Comparison of ENCODE assay signal across 19 mouse cellular contexts in the genomic region with DNA sequence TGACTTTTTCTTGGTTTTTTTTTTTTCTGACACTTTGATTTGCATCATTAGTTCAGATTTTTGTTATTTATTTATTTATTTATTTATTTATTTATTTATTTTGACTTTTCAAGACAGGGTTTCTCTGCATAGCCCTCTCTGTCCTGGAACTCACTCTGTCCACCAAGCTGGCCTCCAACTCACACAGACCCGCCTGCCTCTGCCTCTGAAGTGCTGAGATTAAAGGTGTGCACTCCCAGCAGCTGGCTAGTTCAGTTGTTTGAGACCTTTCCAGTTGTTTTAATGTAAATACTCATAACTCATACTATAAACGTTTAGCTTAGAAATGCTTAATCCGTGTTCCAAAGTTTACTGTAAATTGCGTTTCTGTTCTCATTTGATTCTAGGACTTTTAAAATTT.
DNase-seq lines count a peak whose midpoint lies in the region; ATAC-seq lines count a peak whose summit lies in the region.
"Had no signal": no experiment of that assay in that cellular context is flagged by ENCODE, and none has a peak within 500 bp of the region (broad histone marks: within the 10 kb centered on the region; RNA-seq: fewer than 3 reads in every experiment).

No protein-coding gene starts in this region.

- 71% methylated on average over 4 of the region's 4 CpGs for WGBS in heart, embryonic 10.5 days
- WGBS in midbrain, embryonic 11.5 days: 89% methylated on average over 4 of the region's 4 CpGs
- WGBS in midbrain, embryonic 16.5 days: 84% methylated on average over 4 of the region's 4 CpGs

- H3K9me3 ChIP-seq in heart, embryonic 10.5 days: 0 out of 2 replicates have a peak, but pooled peaks cover under 1% of the 10 kb centered on the region
- no peaks in the 10 kb centered on the region for H3K9me3 ChIP-seq in midbrain, embryonic 11.5 days (ENCODE audit: control insufficient read depth, low read length)
- H3K9me3 ChIP-seq in midbrain, embryonic 16.5 days (replicated peaks; ENCODE audit: control insufficient read depth, low read length, poor library complexity, severe bottlenecking): 0 out of 2 replicates have a peak, but pooled peaks cover 1% of the 10 kb centered on the region

- H3K4me3 ChIP-seq in heart, embryonic 10.5 days: no peak overlapping the region
- no peak overlapping the region for H3K4me3 ChIP-seq in midbrain, embryonic 11.5 days (ENCODE audit: low read depth, low read length)
- H3K4me3 ChIP-seq in midbrain, embryonic 16.5 days (ENCODE audit: low read depth, low read length): no peak overlapping the region

- no peak for ATAC-seq in midbrain, embryonic 11.5 days (ENCODE audit: low FRiP score)
- ATAC-seq in midbrain, embryonic 16.5 days: no peak
- ATAC-seq: activated CD4-positive, CD25-positive, alpha-beta regulatory T cell, adult 4 months; CD4-positive, CD25-positive, alpha-beta regulatory T cell, adult 4 months; Patski had no signal

- DNase-seq in heart, embryonic 10.5 days (ENCODE audit: low spot score): peak; percentile 57
- no peak for DNase-seq in heart, adult 8-10 months (ENCODE audit: low spot score)
- peak; percentile 73 for DNase-seq in midbrain, embryonic 11.5 days (ENCODE audit: low spot score, missing footprints)
- DNase-seq: adrenal gland, adult 2 months; adrenal gland, adult 8-10 months; adrenal gland, postnatal 10 days; adrenal gland, postnatal 14 days; adrenal gland, postnatal 25 days; adrenal gland, postnatal 36 days; B cell, adult 2 months; cerebellum, adult 11 months; cerebellum, adult 11-12 months; cerebellum, adult 18-20 months had no signal

- H3K9ac ChIP-seq in midbrain, embryonic 11.5 days (ENCODE audit: low read length): no peak overlapping the region
- H3K9ac ChIP-seq in midbrain, embryonic 16.5 days (ENCODE audit: low read depth, low read length): no peak overlapping the region

- H3K36me3 ChIP-seq in heart, embryonic 10.5 days: no peaks in the 10 kb centered on the region
- no peaks in the 10 kb centered on the region for H3K36me3 ChIP-seq in midbrain, embryonic 11.5 days (ENCODE audit: control insufficient read depth, insufficient read depth, low read length)
- H3K36me3 ChIP-seq in midbrain, embryonic 16.5 days (ENCODE audit: control insufficient read depth, insufficient read depth, low read length): no peaks in the 10 kb centered on the region
- H3K36me3 ChIP-seq: G1E had no signal

- H3K27ac ChIP-seq in heart, embryonic 10.5 days: no peak overlapping the region
- no peak overlapping the region for H3K27ac ChIP-seq in midbrain, embryonic 11.5 days (ENCODE audit: low read depth, low read length)
- H3K27ac ChIP-seq in midbrain, embryonic 16.5 days (ENCODE audit: low read length): no peak overlapping the region

- no peak overlapping the region for H3K4me2 ChIP-seq in midbrain, embryonic 11.5 days
- no peak overlapping the region for H3K4me2 ChIP-seq in midbrain, embryonic 16.5 days (ENCODE audit: low read length)

- no peaks in the 10 kb centered on the region for H3K4me1 ChIP-seq in heart, embryonic 10.5 days
- H3K4me1 ChIP-seq in midbrain, embryonic 11.5 days (ENCODE audit: control insufficient read depth, insufficient read depth, low read length): no peaks in the 10 kb centered on the region
- no peaks in the 10 kb centered on the region for H3K4me1 ChIP-seq in midbrain, embryonic 16.5 days (ENCODE audit: control insufficient read depth, insufficient read depth, low read length)

- H3K27me3 ChIP-seq in heart, embryonic 10.5 days (ENCODE audit: insufficient read depth, poor library complexity, severe bottlenecking): no peaks in the 10 kb centered on the region
- no peaks in the 10 kb centered on the region for H3K27me3 ChIP-seq in midbrain, embryonic 11.5 days (ENCODE audit: control insufficient read depth, insufficient read depth, low read length)
- H3K27me3 ChIP-seq in midbrain, embryonic 16.5 days (ENCODE audit: control insufficient read depth, insufficient read depth, low read depth, low read length): no peaks in the 10 kb centered on the region
- H3K27me3 ChIP-seq: CH12.LX, Patski had no signal
